Mouse (Mus musculus) myocyte (in vitro differentiated cells): Measurements from ENCODE around the gene Ndufb4.

ENCODE experiments used
- E2F4 ChIP-seq: IDR thresholded peaks from one replicate; pipeline ENCODE4 v1.6.1; 2011; ENCODE audit warnings: mild to moderate bottlenecking, control low read depth, moderate library complexity; ENCODE audit not compliant: insufficient read depth
- MAX ChIP-seq: IDR thresholded peaks from one replicate; pipeline ENCODE4 v1.6.1; 2011; ENCODE audit warnings: low read depth, mild to moderate bottlenecking, control low read depth
- MYOG ChIP-seq, 3 experiments: IDR thresholded peaks; one replicate each; pipeline ENCODE4 v1.6.1; 2011; ENCODE audit warnings: control low read depth in 2 of 3, low read depth in 2 of 3, mild to moderate bottlenecking in 2 of 3; ENCODE audit not compliant: insufficient read length in 2 of 3, control insufficient read depth in 1 of 3, insufficient read depth in 1 of 3
- POLR2A ChIP-seq: IDR thresholded peaks from one replicate; pipeline ENCODE4 v1.6.1; 2011; ENCODE audit warnings: low read depth, mild to moderate bottlenecking, control low read depth, moderate library complexity; ENCODE audit not compliant: insufficient read length
- POLR2AphosphoS2 ChIP-seq: IDR thresholded peaks from one replicate; pipeline ENCODE4 v1.6.1; 2011; ENCODE audit warnings: low read depth, control low read depth; ENCODE audit not compliant: insufficient read length
- TCF12 ChIP-seq: IDR thresholded peaks from one replicate; pipeline ENCODE4 v1.6.1; 2011; ENCODE audit warnings: mild to moderate bottlenecking, control low read depth; ENCODE audit not compliant: poor library complexity, insufficient read depth, severe bottlenecking
- USF1 ChIP-seq: IDR thresholded peaks from one replicate; pipeline ENCODE4 v1.6.1; 2011; ENCODE audit warnings: low read depth, mild to moderate bottlenecking, control low read depth, moderate library complexity

DNA sequence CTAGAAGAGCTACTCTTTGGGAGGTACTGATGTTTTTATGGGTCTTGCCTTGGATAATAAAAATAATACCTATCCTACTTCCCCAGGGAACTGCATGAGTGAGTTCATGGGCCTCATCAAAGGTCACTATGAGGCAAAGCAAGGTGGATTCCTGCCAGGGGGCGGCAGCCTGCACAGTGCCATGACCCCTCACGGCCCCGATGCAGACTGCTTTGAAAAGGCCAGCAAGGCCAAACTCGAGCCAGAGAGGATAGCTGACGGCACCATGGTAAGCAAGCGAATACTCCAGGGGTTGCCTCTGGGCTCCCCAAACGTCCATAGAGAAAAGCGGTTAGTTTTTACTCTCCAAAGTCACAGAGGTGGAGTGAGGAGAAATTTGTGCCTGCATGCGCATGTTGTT lies 25.9 kb downstream of the Ndufb4 start:
- no peak for TF ChIP-seq E2F4
- TF ChIP-seq MAX, result no peak
- no peak for TF ChIP-seq MYOG (IDR thresholded peaks at IDR 0.05; ENCODE audit: control insufficient read depth in 1 of 3, insufficient read depth in 1 of 3, insufficient read length in 2 of 3, low read depth in 2 of 3)
- TF ChIP-seq POLR2A, result no peak
- no peak for TF ChIP-seq POLR2AphosphoS2
- no peak for TF ChIP-seq USF1
- TF ChIP-seq TCF12, result no peak
